Mouse (Mus musculus) layer of hippocampus, adult 11-12 months (tissue): ENCODE measurements around the gene Fam118b.

Source experiments
- DNase-seq: peaks from one replicate; pipeline ENCODE4 v3.0.0; 2022; ENCODE audit warnings: low spot score

Fam118b gene

GRCm38 (mm10) chr9:35263431-35263830, 4.2 kb downstream of the Fam118b start:
- no peak for DNase-seq

- DNase-seq = no peak
Observed at GRCm38 (mm10) chr9:35262418-35262817, 5.2 kb downstream of the Fam118b start.

GRCm38 (mm10) chr9:35257365-35257764, 10.2 kb downstream of the Fam118b start:
- no peak for DNase-seq

GRCm38 (mm10) chr9:35249476-35249875, 18.1 kb downstream of the Fam118b start:
- DNase-seq = no peak

GRCm38 (mm10) chr9:35247405-35247804, 20.2 kb downstream of the Fam118b start:
- DNase-seq = no peak

- no peak for DNase-seq
Observed at GRCm38 (mm10) chr9:35239734-35240133, 27.9 kb downstream of the Fam118b start.

- no peak for DNase-seq
Observed at GRCm38 (mm10) chr9:35238915-35239571, 28.6 kb downstream of the Fam118b start.

GRCm38 (mm10) chr9:35238371-35238770, 29.2 kb downstream of the Fam118b start:
- DNase-seq = no peak

- no peak for DNase-seq
Observed at GRCm38 (mm10) chr9:35235996-35236395, 31.6 kb downstream of the Fam118b start.

GRCm38 (mm10) chr9:35228671-35229070, 38.9 kb downstream of the Fam118b start:
- DNase-seq = no peak

- DNase-seq = no peak
Observed at GRCm38 (mm10) chr9:35223466-35223865, 44.1 kb downstream of the Fam118b start.

GRCm38 (mm10) chr9:35217963-35218362, 49.6 kb downstream of the Fam118b start:
- no peak for DNase-seq

- DNase-seq = no peak
Observed at GRCm38 (mm10) chr9:35211573-35212511, 55.8 kb downstream of the Fam118b start.

GRCm38 (mm10) chr9:35210542-35211474, 56.8 kb downstream of the Fam118b start, which contains the start of gene Foxred1:
Gene Foxred1, minus strand, starts transcription at chr9:35211055.
- peak; percentile 100 for DNase-seq

GRCm38 (mm10) chr9:35204421-35204820, 63.2 kb downstream of the Fam118b start:
- DNase-seq = no peak

- no peak for DNase-seq
Observed at GRCm38 (mm10) chr9:35203536-35203935, 64.1 kb downstream of the Fam118b start.

GRCm38 (mm10) chr9:35200529-35201060, 67.0 kb downstream of the Fam118b start:
- DNase-seq = no peak

GRCm38 (mm10) chr9:35199772-35200471, 67.7 kb downstream of the Fam118b start, which contains the start of the genes Srpr and Tirap:
Gene Srpr, plus strand, starts transcription at chr9:35200175.
Gene Tirap, minus strand, starts transcription at chr9:35200291.
- DNase-seq = peak; percentile 83

- DNase-seq = no peak
Observed at GRCm38 (mm10) chr9:35198945-35199771, 68.4 kb downstream of the Fam118b start.

- no peak for DNase-seq
Observed at GRCm38 (mm10) chr9:35198351-35198750, 69.3 kb downstream of the Fam118b start.
